Mouse (Mus musculus): Measurements from ENCODE around the gene Ptpn9. TPM values are rescaled to one million over a fixed set of nuclear protein-coding genes. Genes with fewer than 3 reads are reported as not detected.
A peak's percentile ranks its signal among the peaks of the same experiment; 100 is the strongest.

Ptpn9 gene
- polyA plus RNA-seq, 1 experiment from 2014 or later: 20.1 TPM

GRCm38 (mm10) chr9:56956966-56957675, 37.6 kb upstream of the Ptpn9 start:
- ATAC-seq (no peak; the same call in 1 of the 2 replicates), DNase-seq (ENCODE audit: low spot score) (peak; percentile 7)
- H3K4me2 ChIP-seq (replicated peaks; ENCODE audit: low read depth, low read length): no peak overlapping the region
- H3K36me3 ChIP-seq (ENCODE audit: insufficient read depth, low read length): no peaks in the 10 kb centered on the region
- no peak overlapping the region for H3K9ac ChIP-seq (replicated peaks; ENCODE audit: low read depth)
- H3K9me3 ChIP-seq (ENCODE audit: low read length): no peaks in the 10 kb centered on the region
- no peak overlapping the region for H3K4me3 ChIP-seq (ENCODE audit: low read depth, low read length)
- TF ChIP-seq CTCF (IDR thresholded peaks at IDR 0.05) (no peak), EP300 (IDR thresholded peaks at IDR 0.05) (no peak)
- H3K27ac ChIP-seq (ENCODE audit: low read length): no peak overlapping the region
- no peaks in the 10 kb centered on the region for H3K4me1 ChIP-seq (ENCODE audit: insufficient read depth, low read depth, low read length)
- no peaks in the 10 kb centered on the region for H3K27me3 ChIP-seq (replicated peaks; ENCODE audit: insufficient read depth, low read length)
- WGBS: 26% methylated on average over 7 of the region's 7 CpGs

GRCm38 (mm10) chr9:56958689-56959088, 36.0 kb upstream of the Ptpn9 start:
- H3K36me3 ChIP-seq (ENCODE audit: insufficient read depth, low read length): peaks cover 5% of the 10 kb centered on the region; the same call in 1 of the 2 replicates
- TF ChIP-seq EP300 (IDR thresholded peaks at IDR 0.05) (no peak), CTCF (IDR thresholded peaks at IDR 0.05) (no peak)

DNA sequence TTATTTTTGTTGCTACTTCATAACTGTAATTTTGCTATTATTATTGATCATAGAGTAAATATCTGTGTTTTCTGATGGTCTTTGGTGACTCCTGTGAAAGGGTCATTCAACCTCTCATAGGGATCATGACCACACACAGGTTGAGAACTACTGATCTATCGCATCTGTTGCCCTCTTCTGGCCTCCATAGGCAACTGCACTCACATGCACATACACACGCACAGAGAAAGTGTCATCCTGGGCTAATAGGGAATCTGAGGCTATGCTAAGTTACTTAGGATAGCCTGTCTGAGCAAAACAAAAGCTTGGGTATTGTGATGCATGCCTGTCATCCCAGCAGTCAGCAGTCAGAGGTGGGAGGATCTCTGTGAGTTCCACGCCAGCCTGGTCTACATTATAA, 33.1 kb upstream of the Ptpn9 start:
- no peak overlapping the region for H3K27ac ChIP-seq (ENCODE audit: low read length)
- H3K4me2 ChIP-seq (replicated peaks; ENCODE audit: low read depth, low read length): no peak overlapping the region
- no peak for DNase-seq (ENCODE audit: low spot score)
- H3K27me3 ChIP-seq (replicated peaks; ENCODE audit: insufficient read depth, low read length): no peaks in the 10 kb centered on the region
- 95% methylated on average over 3 of the region's 3 CpGs for whole genome bisulfite sequencing
- no peak for ATAC-seq
- H3K4me1 ChIP-seq (ENCODE audit: insufficient read depth, low read depth, low read length): no peaks in the 10 kb centered on the region
- TF ChIP-seq EP300 (IDR thresholded peaks at IDR 0.05) (no peak), CTCF (IDR thresholded peaks at IDR 0.05) (no peak)
- H3K9ac ChIP-seq (replicated peaks; ENCODE audit: low read depth): no peak overlapping the region
- peaks cover 15% of the 10 kb centered on the region; the same call in 1 of the 2 replicates for H3K36me3 ChIP-seq (ENCODE audit: insufficient read depth, low read length)
- H3K4me3 ChIP-seq (ENCODE audit: low read depth, low read length): no peak overlapping the region
- no peaks in the 10 kb centered on the region for H3K9me3 ChIP-seq (ENCODE audit: low read length)

More at GRCm38 (mm10) chr9:56958689-56959088, 36.0 kb upstream of the Ptpn9 start:
- Histone ChIP-seq H3K4me2 (replicated peaks; ENCODE audit: low read depth, low read length) (no peak overlapping the region), H3K27ac (ENCODE audit: low read length) (no peak overlapping the region), H3K4me1 (ENCODE audit: insufficient read depth, low read depth, low read length) (no peaks in the 10 kb centered on the region), H3K9ac (replicated peaks; ENCODE audit: low read depth) (no peak overlapping the region), H3K9me3 (ENCODE audit: low read length) (no peaks in the 10 kb centered on the region), H3K4me3 (ENCODE audit: low read depth, low read length) (no peak overlapping the region), H3K27me3 (replicated peaks; ENCODE audit: insufficient read depth, low read length) (no peaks in the 10 kb centered on the region)
- DNase-seq (ENCODE audit: low spot score): no peak
- 94% methylated on average over 2 of the region's 2 CpGs for WGBS
- no peak for ATAC-seq

DNA sequence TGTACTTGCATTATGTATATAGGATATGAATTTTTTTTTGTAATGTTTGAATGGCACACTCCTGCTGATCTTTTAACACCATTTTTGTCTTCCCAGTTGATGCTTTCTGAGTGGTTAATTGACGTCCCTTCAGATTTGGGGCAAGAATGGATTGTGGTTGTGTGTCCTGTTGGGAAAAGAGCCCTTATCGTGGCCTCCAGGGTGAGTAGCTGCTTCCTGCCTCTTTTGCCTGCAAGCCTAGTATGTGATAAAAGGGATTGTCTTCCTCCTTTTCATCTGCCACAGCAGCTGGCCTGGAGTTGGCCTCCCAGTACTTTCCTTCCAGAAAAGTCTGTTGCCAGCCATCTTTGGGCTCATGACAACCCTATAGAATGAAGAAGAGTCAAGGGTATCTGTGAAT, 24.6 kb upstream of the Ptpn9 start:
- TF ChIP-seq CTCF (IDR thresholded peaks at IDR 0.05): no peak
- no peak for TF ChIP-seq EP300 (IDR thresholded peaks at IDR 0.05)
- Histone ChIP-seq H3K9ac (replicated peaks; ENCODE audit: low read depth) (no peak overlapping the region), H3K9me3 (ENCODE audit: low read length) (no peaks in the 10 kb centered on the region), H3K27ac (ENCODE audit: low read length) (no peak overlapping the region), H3K4me1 (ENCODE audit: insufficient read depth, low read depth, low read length) (no peaks in the 10 kb centered on the region), H3K4me3 (ENCODE audit: low read depth, low read length) (no peak overlapping the region), H3K27me3 (replicated peaks; ENCODE audit: insufficient read depth, low read length) (no peaks in the 10 kb centered on the region), H3K36me3 (ENCODE audit: insufficient read depth, low read length) (no peaks in the 10 kb centered on the region), H3K4me2 (replicated peaks; ENCODE audit: low read depth, low read length) (no peak overlapping the region)
- ATAC-seq (no peak), DNase-seq (ENCODE audit: low spot score) (no peak)
- 62% methylated on average over 2 of the region's 2 CpGs for WGBS

DNA sequence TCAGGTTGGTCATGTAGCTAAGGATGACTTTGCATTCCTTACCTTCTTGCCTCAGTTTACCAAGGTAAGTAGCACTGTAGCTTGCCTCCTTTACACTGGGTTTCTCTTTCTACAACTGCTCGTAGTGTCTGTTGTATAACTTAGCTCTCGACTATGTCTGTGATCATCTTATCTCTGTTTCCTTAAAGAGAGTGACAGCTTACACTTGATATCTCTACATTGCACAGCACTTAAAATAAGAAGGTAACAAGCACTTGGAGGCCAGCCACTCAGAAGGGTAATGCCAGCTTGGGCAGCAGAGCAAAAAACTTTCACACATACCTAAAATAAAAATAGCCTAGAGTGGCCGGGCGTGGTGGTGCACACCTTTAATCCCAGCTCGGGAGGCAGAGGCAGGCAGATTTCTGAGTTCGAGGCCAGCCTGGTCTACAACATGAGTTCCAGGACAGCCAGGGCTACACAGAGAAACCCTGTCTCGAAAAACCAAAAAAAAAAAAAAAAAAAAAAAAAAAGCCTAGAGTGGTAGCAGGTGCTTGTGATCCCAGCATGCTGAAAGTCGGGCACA, 20.7 kb upstream of the Ptpn9 start:
- Histone ChIP-seq H3K4me1 (ENCODE audit: insufficient read depth, low read depth, low read length) (no peaks in the 10 kb centered on the region), H3K27me3 (replicated peaks; ENCODE audit: insufficient read depth, low read length) (no peaks in the 10 kb centered on the region), H3K9me3 (ENCODE audit: low read length) (no peaks in the 10 kb centered on the region), H3K4me3 (ENCODE audit: low read depth, low read length) (no peak overlapping the region), H3K36me3 (ENCODE audit: insufficient read depth, low read length) (no peaks in the 10 kb centered on the region), H3K27ac (ENCODE audit: low read length) (no peak overlapping the region), H3K9ac (replicated peaks; ENCODE audit: low read depth) (no peak overlapping the region), H3K4me2 (replicated peaks; ENCODE audit: low read depth, low read length) (no peak overlapping the region)
- no peak for DNase-seq (ENCODE audit: low spot score)
- WGBS: 83% methylated on average over 7 of the region's 8 CpGs
- no peak for ATAC-seq
- TF ChIP-seq EP300 (IDR thresholded peaks at IDR 0.05): no peak
- TF ChIP-seq CTCF (IDR thresholded peaks at IDR 0.05): no peak

DNA sequence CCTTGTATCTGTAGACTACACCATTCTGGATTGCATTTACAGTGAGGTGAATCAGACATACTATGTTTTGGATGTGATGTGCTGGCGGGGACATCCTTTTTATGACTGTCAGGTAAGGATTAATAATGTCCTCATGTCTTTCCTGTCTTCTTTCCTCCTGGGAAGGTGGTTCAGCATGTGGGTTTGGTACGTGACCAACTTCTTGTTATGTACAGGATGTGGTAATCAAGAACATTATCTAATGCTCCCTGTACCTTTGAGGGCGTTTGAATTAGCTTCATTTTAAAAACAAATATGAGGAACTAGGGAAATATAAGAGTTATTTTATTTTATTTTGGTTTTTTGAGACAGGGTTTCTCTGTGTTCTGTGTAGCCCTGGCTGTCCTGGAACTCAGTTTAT, 19.5 kb upstream of the Ptpn9 start:
- Histone ChIP-seq H3K9ac (replicated peaks; ENCODE audit: low read depth) (no peak overlapping the region), H3K4me1 (ENCODE audit: insufficient read depth, low read depth, low read length) (no peaks in the 10 kb centered on the region), H3K27me3 (replicated peaks; ENCODE audit: insufficient read depth, low read length) (no peaks in the 10 kb centered on the region), H3K4me2 (replicated peaks; ENCODE audit: low read depth, low read length) (no peak overlapping the region), H3K27ac (ENCODE audit: low read length) (no peak overlapping the region), H3K4me3 (ENCODE audit: low read depth, low read length) (no peak overlapping the region), H3K9me3 (ENCODE audit: low read length) (no peaks in the 10 kb centered on the region), H3K36me3 (ENCODE audit: insufficient read depth, low read length) (no peaks in the 10 kb centered on the region)
- ATAC-seq (no peak), DNase-seq (ENCODE audit: low spot score) (no peak)
- TF ChIP-seq CTCF (IDR thresholded peaks at IDR 0.05): no peak
- 66% methylated on average over 3 of the region's 3 CpGs for WGBS
